Mouse (Mus musculus) limb, embryonic 12.5 days (tissue): ENCODE measurements at regions not wholly inside any gene's neighbourhood (a gene's known extent, or its start where the extent isn't known, plus 50 kb on each side); places are given as distances from the start of the nearest gene placed in this dataset.

ENCODE experiments used
- ATAC-seq: fragments of 200-750 bp; cut with Nextera tagmentation; 2 replicates; pipeline ENCODE4 v1.8.0; 2017; ENCODE audit warnings: low read depth, moderate TSS enrichment; ENCODE audit not compliant: insufficient number of reproducible peaks, insufficient read depth, low FRiP score, low TSS enrichment
- H3K27ac ChIP-seq: fragments of 300-500 bp; sonication (generic); 2 replicates; pipeline ENCODE4 v1.5.1; 2016; ENCODE audit warnings: mild to moderate bottlenecking, moderate library complexity
- H3K27me3 ChIP-seq: fragments of 300-500 bp; sonication (generic); 2 replicates; pipeline ENCODE4 v1.6.1; 2016; ENCODE audit warnings: mild to moderate bottlenecking, moderate library complexity
- H3K36me3 ChIP-seq: fragments of 300-500 bp; sonication (generic); 2 replicates; pipeline ENCODE4 v1.6.1; 2016; ENCODE audit warnings: mild to moderate bottlenecking, moderate library complexity
- H3K4me1 ChIP-seq: fragments of 300-500 bp; sonication (generic); replicated peaks from 2 replicates; pipeline ENCODE4 v1.6.1; 2016
- H3K4me2 ChIP-seq: fragments of 300-500 bp; sonication (generic); 2 replicates; pipeline ENCODE4 v1.6.1; 2016; ENCODE audit warnings: mild to moderate bottlenecking, moderate library complexity
- H3K4me3 ChIP-seq: fragments of 300-500 bp; sonication (generic); replicated peaks from 2 replicates; pipeline ENCODE4 v1.5.1; 2016; ENCODE audit warnings: mild to moderate bottlenecking
- H3K9ac ChIP-seq: fragments of 300-500 bp; sonication (generic); replicated peaks from 2 replicates; pipeline ENCODE4 v1.6.1; 2016; ENCODE audit warnings: mild to moderate bottlenecking, moderate library complexity
- H3K9me3 ChIP-seq: fragments of 300-500 bp; sonication (generic); 2 replicates; pipeline ENCODE4 v1.6.1; 2016; ENCODE audit warnings: mild to moderate bottlenecking, moderate library complexity
- WGBS: fragments of 180-500 bp; shearing (Covaris S2); methylation state at CpG from one replicate; pipeline ENCODE4 v1.1.7; 2016; 5-methylcytosine and 5-hydroxymethylcytosine counted together

GRCm38 (mm10) chr5:47185868-47186267, 797.1 kb upstream of the Slit2 start:
- Histone ChIP-seq H3K27me3 (no peaks in the 10 kb centered on the region), H3K36me3 (no peaks in the 10 kb centered on the region), H3K4me3 (no peak overlapping the region), H3K9me3 (no peaks in the 10 kb centered on the region), H3K9ac (no peak overlapping the region), H3K27ac (no peak overlapping the region), H3K4me1 (no peaks in the 10 kb centered on the region), H3K4me2 (no peak overlapping the region)
- no peak for ATAC-seq

GRCm38 (mm10) chr5:47202164-47202914, 780.6 kb upstream of the Slit2 start:
- Histone ChIP-seq H3K4me3 (no peak overlapping the region), H3K27ac (no peak overlapping the region), H3K36me3 (no peaks in the 10 kb centered on the region), H3K4me2 (no peak overlapping the region), H3K27me3 (no peaks in the 10 kb centered on the region), H3K4me1 (no peaks in the 10 kb centered on the region), H3K9ac (no peak overlapping the region), H3K9me3 (no peaks in the 10 kb centered on the region)
- ATAC-seq, result no peak
- 77% methylated on average over 3 of the region's 3 CpGs for WGBS

GRCm38 (mm10) chr5:47202915-47203296, 780.0 kb upstream of the Slit2 start:
- Histone ChIP-seq H3K9ac (no peak overlapping the region), H3K36me3 (no peaks in the 10 kb centered on the region), H3K27me3 (no peaks in the 10 kb centered on the region), H3K27ac (no peak overlapping the region), H3K4me1 (no peaks in the 10 kb centered on the region), H3K9me3 (no peaks in the 10 kb centered on the region), H3K4me2 (no peak overlapping the region), H3K4me3 (no peak overlapping the region)
- ATAC-seq, result no peak
- 85% methylated on average over 1 of the region's 1 CpGs for WGBS

GRCm38 (mm10) chr5:47210542-47210941, 772.4 kb upstream of the Slit2 start:
- no peaks in the 10 kb centered on the region for H3K27me3 ChIP-seq
- H3K4me3 ChIP-seq, result no peak overlapping the region
- H3K36me3 ChIP-seq, result no peaks in the 10 kb centered on the region
- WGBS, result 42% methylated on average over 1 of the region's 1 CpGs
- no peak overlapping the region for H3K27ac ChIP-seq
- ATAC-seq, result no peak
- H3K4me2 ChIP-seq, result no peak overlapping the region
- H3K4me1 ChIP-seq, result no peaks in the 10 kb centered on the region
- H3K9ac ChIP-seq, result no peak overlapping the region
- H3K9me3 ChIP-seq, result no peaks in the 10 kb centered on the region

- Histone ChIP-seq H3K27me3 (no peaks in the 10 kb centered on the region), H3K9me3 (no peaks in the 10 kb centered on the region), H3K36me3 (no peaks in the 10 kb centered on the region), H3K4me1 (no peaks in the 10 kb centered on the region), H3K27ac (no peak overlapping the region), H3K9ac (no peak overlapping the region), H3K4me2 (no peak overlapping the region), H3K4me3 (no peak overlapping the region)
- no peak for ATAC-seq
These were observed 767.5 kb upstream of the Slit2 start for GRCm38 (mm10) chr5:47215421-47215820.

GRCm38 (mm10) chr5:47225247-47225646, 757.7 kb upstream of the Slit2 start:
- no peak overlapping the region for H3K27ac ChIP-seq

GRCm38 (mm10) chr5:47236094-47236493, 746.8 kb upstream of the Slit2 start:
- H3K27ac ChIP-seq, result no peak overlapping the region
- H3K9ac ChIP-seq, result no peak overlapping the region
- no peak for ATAC-seq
- no peaks in the 10 kb centered on the region for H3K4me1 ChIP-seq
- H3K4me3 ChIP-seq, result no peak overlapping the region
- H3K9me3 ChIP-seq, result no peaks in the 10 kb centered on the region
- 52% methylated on average over 1 of the region's 1 CpGs for WGBS
- H3K4me2 ChIP-seq, result no peak overlapping the region
- H3K36me3 ChIP-seq, result no peaks in the 10 kb centered on the region
- no peaks in the 10 kb centered on the region for H3K27me3 ChIP-seq

More at GRCm38 (mm10) chr5:47225247-47225646, 757.7 kb upstream of the Slit2 start:
- no peaks in the 10 kb centered on the region for H3K36me3 ChIP-seq
- no peak overlapping the region for H3K4me3 ChIP-seq
- H3K9ac ChIP-seq, result no peak overlapping the region
- no peak for ATAC-seq
- no peaks in the 10 kb centered on the region for H3K4me1 ChIP-seq
- H3K27me3 ChIP-seq, result no peaks in the 10 kb centered on the region
- 83% methylated on average over 1 of the region's 1 CpGs for WGBS
- H3K9me3 ChIP-seq, result no peaks in the 10 kb centered on the region
- no peak overlapping the region for H3K4me2 ChIP-seq

- 82% methylated on average over 2 of the region's 2 CpGs for WGBS
- Histone ChIP-seq H3K9ac (no peak overlapping the region), H3K4me3 (no peak overlapping the region), H3K27me3 (no peaks in the 10 kb centered on the region), H3K4me2 (no peak overlapping the region), H3K9me3 (no peaks in the 10 kb centered on the region), H3K27ac (no peak overlapping the region), H3K36me3 (no peaks in the 10 kb centered on the region), H3K4me1 (no peaks in the 10 kb centered on the region)
- ATAC-seq, result no peak
These were observed 742.9 kb upstream of the Slit2 start for GRCm38 (mm10) chr5:47240060-47240459.

GRCm38 (mm10) chr5:47240586-47240985, 742.4 kb upstream of the Slit2 start:
- H3K9ac ChIP-seq, result no peak overlapping the region
- no peaks in the 10 kb centered on the region for H3K36me3 ChIP-seq
- H3K27me3 ChIP-seq, result no peaks in the 10 kb centered on the region
- no peak overlapping the region for H3K27ac ChIP-seq
- WGBS, result 83% methylated on average over 7 of the region's 7 CpGs
- no peaks in the 10 kb centered on the region for H3K4me1 ChIP-seq
- no peak overlapping the region for H3K4me2 ChIP-seq
- H3K4me3 ChIP-seq, result no peak overlapping the region
- no peaks in the 10 kb centered on the region for H3K9me3 ChIP-seq
- no peak for ATAC-seq

GRCm38 (mm10) chr5:47254835-47255369, 728.0 kb upstream of the Slit2 start:
- Histone ChIP-seq H3K27me3 (no peaks in the 10 kb centered on the region), H3K9me3 (no peaks in the 10 kb centered on the region), H3K4me1 (no peaks in the 10 kb centered on the region), H3K4me3 (no peak overlapping the region), H3K36me3 (no peaks in the 10 kb centered on the region), H3K9ac (no peak overlapping the region), H3K4me2 (no peak overlapping the region), H3K27ac (no peak overlapping the region)
- no peak for ATAC-seq

- Histone ChIP-seq H3K9me3 (no peaks in the 10 kb centered on the region), H3K27ac (no peak overlapping the region), H3K36me3 (no peaks in the 10 kb centered on the region), H3K27me3 (no peaks in the 10 kb centered on the region), H3K9ac (no peak overlapping the region), H3K4me3 (no peak overlapping the region), H3K4me2 (no peak overlapping the region), H3K4me1 (no peaks in the 10 kb centered on the region)
- 81% methylated on average over 5 of the region's 5 CpGs for WGBS
- no peak for ATAC-seq
These were observed 721.1 kb upstream of the Slit2 start for GRCm38 (mm10) chr5:47261658-47262411.
